In the genomic region with DNA sequence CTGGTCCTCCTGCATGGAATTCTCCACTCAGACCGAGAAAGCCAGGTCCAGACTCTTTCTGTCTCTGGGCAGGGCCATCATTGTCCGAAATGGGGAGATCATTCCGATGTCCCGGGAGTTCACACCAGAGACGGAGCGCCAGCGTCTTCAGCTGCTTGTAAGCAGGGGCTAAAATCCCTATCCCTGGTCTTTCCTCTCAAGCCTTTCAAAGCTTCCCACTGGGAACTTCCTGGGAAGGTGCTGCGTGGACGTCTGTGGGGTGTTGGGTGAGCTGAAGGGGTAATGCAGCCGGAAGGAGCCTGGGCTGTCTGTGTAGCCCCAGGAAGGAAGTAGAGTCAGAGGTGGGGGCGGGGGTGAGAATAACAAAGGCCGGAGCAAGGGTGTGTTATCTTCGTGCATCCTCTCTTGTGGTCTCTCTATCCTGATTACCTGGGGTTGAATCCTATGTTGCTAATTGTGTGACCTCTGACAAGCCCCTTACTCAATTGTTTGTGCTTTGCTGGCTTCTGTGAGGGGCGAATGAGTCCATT, we compare ENCODE assay signal across 23 mouse cellular contexts. TPM values are rescaled to one million over a fixed set of nuclear protein-coding genes. Genes with fewer than 3 reads are reported as not detected.
A peak's percentile ranks its signal among the peaks of the same experiment; 100 is the strongest.
DNase-seq lines count a peak whose midpoint lies in the region; ATAC-seq lines count a peak whose summit lies in the region.
"Had no signal": no experiment of that assay in that cellular context is flagged by ENCODE, and none has a peak within 500 bp of the region (broad histone marks: within the 10 kb centered on the region; RNA-seq: fewer than 3 reads in every experiment).

No protein-coding gene starts in this region.

- peaks cover 11% of the 10 kb centered on the region for H3K27me3 ChIP-seq in heart, embryonic 12.5 days (replicated peaks)
- peaks cover 68% of the 10 kb centered on the region for H3K27me3 ChIP-seq in limb, embryonic 12.5 days
- H3K27me3 ChIP-seq in limb, embryonic 10.5 days (ENCODE audit: low read depth, poor library complexity, severe bottlenecking) = peaks cover 75% of the 10 kb centered on the region

- ATAC-seq in heart, embryonic 12.5 days (ENCODE audit: insufficient number of reproducible peaks, low FRiP score) = no peak
- ATAC-seq in limb, embryonic 12.5 days (ENCODE audit: insufficient number of reproducible peaks, insufficient read depth, low FRiP score, low TSS enrichment, low read depth) = no peak
- no peak for ATAC-seq in monocyte, adult 5-6 weeks (replicated peaks; ENCODE audit: insufficient number of reproducible peaks, low FRiP score, low TSS enrichment, poor library complexity, severe bottlenecking)
- ATAC-seq: forebrain, embryonic 15.5 days; inflammation-experienced regulatory T-cells, adult 6 months; midbrain, embryonic 16.5 days had no signal

- no peak overlapping the region for H3K27ac ChIP-seq in heart, embryonic 12.5 days (ENCODE audit: poor library complexity, severe bottlenecking)
- no peak overlapping the region for H3K27ac ChIP-seq in limb, embryonic 12.5 days
- no peak overlapping the region for H3K27ac ChIP-seq in limb, embryonic 10.5 days
- H3K27ac ChIP-seq: forebrain, embryonic 15.5 days; kidney, postnatal 0 days; limb, embryonic 13.5 days; stomach, embryonic 15.5 days had no signal

- peak overlapping the region; percentile 17; the same call in 1 of the 2 replicates for H3K9ac ChIP-seq in heart, embryonic 12.5 days
- H3K9ac ChIP-seq in limb, embryonic 12.5 days (replicated peaks) = 0 out of 2 replicates have a peak overlapping the region, but pooled peaks have one; percentile 1
- H3K9ac ChIP-seq: forebrain, embryonic 15.5 days; limb, embryonic 13.5 days; stomach, embryonic 15.5 days had no signal

- 0 out of 2 replicates have a peak, but pooled peaks cover 2% of the 10 kb centered on the region for H3K36me3 ChIP-seq in heart, embryonic 12.5 days
- H3K36me3 ChIP-seq in limb, embryonic 12.5 days = no peaks in the 10 kb centered on the region
- H3K36me3 ChIP-seq in limb, embryonic 10.5 days = no peaks in the 10 kb centered on the region
- H3K36me3 ChIP-seq: forebrain, embryonic 15.5 days; limb, embryonic 13.5 days; stomach, embryonic 15.5 days had no signal

- no peak for DNase-seq in heart, postnatal 25 days (ENCODE audit: low spot score)
- no peak for DNase-seq in limb, embryonic 10.5 days (ENCODE audit: low spot score)
- peak; percentile 53 for DNase-seq in CD4-positive helper T cell, adult 2 months (ENCODE audit: low read depth, low spot score)
- DNase-seq in ES-CJ7 (ENCODE audit: low read depth, low spot score) = peak; percentile 42
- no peak for DNase-seq in retina, postnatal 1 day
- DNase-seq: adrenal gland, postnatal 14 days; cerebellum, adult 2 months; right cerebral cortex, adult 18-20 months had no signal

- H3K9me3 ChIP-seq in heart, embryonic 12.5 days (replicated peaks) = no peaks in the 10 kb centered on the region
- H3K9me3 ChIP-seq in limb, embryonic 12.5 days = no peaks in the 10 kb centered on the region
- no peaks in the 10 kb centered on the region for H3K9me3 ChIP-seq in limb, embryonic 10.5 days (replicated peaks)
- H3K9me3 ChIP-seq: forebrain, embryonic 15.5 days; limb, embryonic 13.5 days; stomach, embryonic 15.5 days had no signal

- intact Hi-C loops in heart, postnatal 25 days (cut with DNase I) = no loop called here

- H3K4me1 ChIP-seq in heart, embryonic 12.5 days (replicated peaks) = peaks cover 41% of the 10 kb centered on the region
- H3K4me1 ChIP-seq in limb, embryonic 12.5 days (replicated peaks) = peaks cover 19% of the 10 kb centered on the region
- H3K4me1 ChIP-seq in limb, embryonic 10.5 days = peaks cover 42% of the 10 kb centered on the region

- no peak overlapping the region for H3K4me3 ChIP-seq in heart, embryonic 12.5 days
- H3K4me3 ChIP-seq in limb, embryonic 12.5 days (replicated peaks) = no peak overlapping the region
- H3K4me3 ChIP-seq in limb, embryonic 10.5 days = no peak overlapping the region
- H3K4me3 ChIP-seq: erythroblast, embryonic 14.5 days; forebrain, embryonic 15.5 days; limb, embryonic 13.5 days; stomach, embryonic 15.5 days had no signal

- 37% methylated on average over 14 of the region's 14 CpGs for WGBS in heart, embryonic 12.5 days
- WGBS in limb, embryonic 12.5 days = 40% methylated on average over 14 of the region's 14 CpGs
- 29% methylated on average over 14 of the region's 14 CpGs for WGBS in limb, embryonic 10.5 days

- H3K4me2 ChIP-seq in heart, embryonic 12.5 days = no peak overlapping the region
- H3K4me2 ChIP-seq in limb, embryonic 12.5 days = no peak overlapping the region
- H3K4me2 ChIP-seq: forebrain, embryonic 15.5 days; limb, embryonic 13.5 days; stomach, embryonic 15.5 days had no signal

RNA-seq across cellular contexts. Expression of a gene that starts 2.4 kb away (rescaled TPM):
- polyA plus RNA-seq in heart, embryonic 12.5 days (2016; fragmentation: Nextera tagmentation; extraction: Ambion mirVana) = 1.3 and 1.6 TPM in 2 replicates
- 1 to 10 TPM; 2.5 to 3.0 TPM for total RNA-seq in heart, postnatal 25 days (2021)
- 0.24 and 0.85 TPM in 2 replicates for polyA plus RNA-seq in limb, embryonic 12.5 days (2016; fragmentation: Nextera tagmentation; extraction: Ambion mirVana)
- 0.18 and 0.20 TPM in 2 replicates for polyA plus RNA-seq in limb, embryonic 10.5 days (2016; fragmentation: Nextera tagmentation; extraction: Ambion mirVana)
- total RNA-seq in monocyte, adult 5-6 weeks (2017) = 0.32 to 4.9 TPM (median 1.9 TPM) in 3 replicates
- total RNA-seq: common myeloid progenitor, adult 5-6 weeks; megakaryocyte progenitor cell, adult 5-6 weeks had no signal
- polyA plus RNA-seq: embryonic facial prominence, embryonic 11.5 days; erythroblast, embryonic 14.5 days; liver, embryonic 16.5 days; midbrain, embryonic 16.5 days; thymus, postnatal 0 days had no signal

RNA-seq across cellular contexts. Expression of a gene that starts 3.2 kb away (rescaled TPM):
- polyA plus RNA-seq in heart, embryonic 12.5 days (2016; fragmentation: Nextera tagmentation; extraction: Ambion mirVana) = 39.2 and 39.3 TPM in 2 replicates
- 10 to 100 TPM; 22.4 to 26.6 TPM for total RNA-seq in heart, postnatal 25 days (2021)
- 2.6 and 3.4 TPM in 2 replicates for polyA plus RNA-seq in limb, embryonic 12.5 days (2016; fragmentation: Nextera tagmentation; extraction: Ambion mirVana)
- 2.5 and 3.2 TPM in 2 replicates for polyA plus RNA-seq in limb, embryonic 10.5 days (2016; fragmentation: Nextera tagmentation; extraction: Ambion mirVana)
- 29.4 to 78.1 TPM (median 44.9 TPM) in 3 replicates for total RNA-seq in monocyte, adult 5-6 weeks (2017)
- total RNA-seq: megakaryocyte progenitor cell, adult 5-6 weeks had no signal
- polyA plus RNA-seq: erythroblast, embryonic 14.5 days had no signal

RNA-seq across cellular contexts. Expression of a gene that starts 4.1 kb away (rescaled TPM):
- 260 and 269 TPM in 2 replicates for polyA plus RNA-seq in heart, embryonic 12.5 days (2016; fragmentation: Nextera tagmentation; extraction: Ambion mirVana)
- total RNA-seq in heart, postnatal 25 days (2021) = 100 to 1,000 TPM in 1 of 2 experiments, 10 to 100 TPM in 1; 96.9 to 108 TPM
- 152 and 154 TPM in 2 replicates for polyA plus RNA-seq in limb, embryonic 12.5 days (2016; fragmentation: Nextera tagmentation; extraction: Ambion mirVana)
- polyA plus RNA-seq in limb, embryonic 10.5 days (2016; fragmentation: Nextera tagmentation; extraction: Ambion mirVana) = 132 and 145 TPM in 2 replicates
- 10.9 to 45.4 TPM (median 13.3 TPM) in 3 replicates for total RNA-seq in monocyte, adult 5-6 weeks (2017)

RNA-seq across cellular contexts. Expression of a gene that starts 34.3 kb away (rescaled TPM):
- polyA plus RNA-seq in heart, embryonic 12.5 days (2016; fragmentation: Nextera tagmentation; extraction: Ambion mirVana) = 43.4 and 45.0 TPM in 2 replicates
- 1 to 10 TPM; 6.2 to 6.3 TPM for total RNA-seq in heart, postnatal 25 days (2021)
- polyA plus RNA-seq in limb, embryonic 12.5 days (2016; fragmentation: Nextera tagmentation; extraction: Ambion mirVana) = 73.8 and 77.2 TPM in 2 replicates
- polyA plus RNA-seq in limb, embryonic 10.5 days (2016; fragmentation: Nextera tagmentation; extraction: Ambion mirVana) = 53.4 and 71.0 TPM in 2 replicates
- 3.2 to 8.2 TPM (median 7.1 TPM) in 3 replicates for total RNA-seq in monocyte, adult 5-6 weeks (2017)

Comparison
In these comparisons a context has a peak if more than half of its experiments do, and no peak if none do; other contexts are left out.
1. DNase-seq: peak in CD4-positive helper T cell, adult 2 months (single experiment) and ES-CJ7 (single experiment); none in heart, postnatal 25 days (single experiment), limb, embryonic 10.5 days (single experiment) and retina, postnatal 1 day (single experiment).